Mouse (Mus musculus) MEL-GATA-1-ER (cell line): ENCODE data around the gene Ccl22.

Experiments
- DNase-seq: peaks from one replicate; pipeline ENCODE4 v3.0.0-alpha.2; 2012; ENCODE audit warnings: low read depth; ENCODE audit errors: extremely low read depth

Ccl22 gene

GRCm38 (mm10) chr8:94778473-94778872 is 33.1 kb downstream of the Ccl22 start:
- no peak for DNase-seq

- no peak for DNase-seq
Observed at GRCm38 (mm10) chr8:94778895-94779533, 33.6 kb downstream of the Ccl22 start.

- DNase-seq, result no peak
Observed at GRCm38 (mm10) chr8:94779534-94780294, 34.3 kb downstream of the Ccl22 start.

- no peak for DNase-seq
Observed at GRCm38 (mm10) chr8:94780491-94781154, 35.2 kb downstream of the Ccl22 start.

GRCm38 (mm10) chr8:94781155-94781837 is 35.9 kb downstream of the Ccl22 start:
- DNase-seq, result no peak

- no peak for DNase-seq
Observed at GRCm38 (mm10) chr8:94781838-94782235, 36.4 kb downstream of the Ccl22 start.

GRCm38 (mm10) chr8:94783890-94784289 is 38.5 kb downstream of the Ccl22 start:
- no peak for DNase-seq

- DNase-seq, result no peak
Observed at GRCm38 (mm10) chr8:94785247-94785985, 40.0 kb downstream of the Ccl22 start.

- no peak for DNase-seq
Observed at GRCm38 (mm10) chr8:94785995-94786595, 40.7 kb downstream of the Ccl22 start.

- peak; percentile 39 for DNase-seq
Observed at GRCm38 (mm10) chr8:94787524-94788501, 42.4 kb downstream of the Ccl22 start.

GRCm38 (mm10) chr8:94789256-94789955 is 44.0 kb downstream of the Ccl22 start:
- DNase-seq, result no peak

- no peak for DNase-seq
Observed at GRCm38 (mm10) chr8:94794368-94794767, 49.0 kb downstream of the Ccl22 start.

GRCm38 (mm10) chr8:94794782-94795181 is 49.4 kb downstream of the Ccl22 start:
- DNase-seq, result no peak

- DNase-seq, result peak; percentile 50
Observed at GRCm38 (mm10) chr8:94800278-94800968, 55.0 kb downstream of the Ccl22 start.
